Mouse (Mus musculus): ENCODE measurements at regions not wholly inside any gene's neighbourhood (a gene's known extent, or its start where the extent isn't known, plus 50 kb on each side); places are given as distances from the start of the nearest gene placed in this dataset.

- intact Hi-C loops (cut with DNase I): loop anchor here (2.0 to 5.0 kb wide), 2 partner anchors 84 to 160 kb away; no protein-coding TSS in a partner anchor
- no peak for DNase-seq (ENCODE audit: low spot score in 2 of 2)
Observed at GRCm38 (mm10) chr1:98192671-98193070, 97.2 kb upstream of the Pam start.

GRCm38 (mm10) chr1:98192044-98192484 is 96.6 kb upstream of the Pam start:
- DNase-seq (ENCODE audit: low spot score in 2 of 2): peak; percentile 56 to 59
- intact Hi-C loops (cut with DNase I): loop anchor here (2.0 to 5.0 kb wide), 2 partner anchors 85 to 160 kb away; no protein-coding TSS in a partner anchor

GRCm38 (mm10) chr1:98191331-98191730 is 95.9 kb upstream of the Pam start:
- intact Hi-C loops (cut with DNase I): loop anchor here (5.0 kb wide), 1 partner anchor 161 kb away; no protein-coding TSS in a partner anchor

GRCm38 (mm10) chr1:98190741-98191140 is 95.3 kb upstream of the Pam start:
- DNase-seq (ENCODE audit: low spot score in 2 of 2): no peak
- intact Hi-C loops (cut with DNase I): loop anchor here (5.0 kb wide), 1 partner anchor 162 kb away; no protein-coding TSS in a partner anchor

More at GRCm38 (mm10) chr1:98191331-98191730, 95.9 kb upstream of the Pam start:
- no peak for DNase-seq (ENCODE audit: low spot score in 2 of 2)

GRCm38 (mm10) chr1:98189991-98190471 is 94.6 kb upstream of the Pam start:
- peak; percentile 46 to 62 for DNase-seq (ENCODE audit: low spot score in 2 of 2)
- intact Hi-C loops (cut with DNase I): loop anchor here (5.0 kb wide), 1 partner anchor 162 kb away; no protein-coding TSS in a partner anchor

- no peak for DNase-seq (ENCODE audit: low spot score in 2 of 2)
- intact Hi-C loops (cut with DNase I): no loop called here
Observed at GRCm38 (mm10) chr1:98180372-98180771, 84.9 kb upstream of the Pam start.

GRCm38 (mm10) chr1:98179030-98179429 is 83.6 kb upstream of the Pam start:
- intact Hi-C loops (cut with DNase I): loop anchor here (5.0 kb wide), 1 partner anchor 372 kb away; no protein-coding TSS in a partner anchor
- no peak for DNase-seq (ENCODE audit: low spot score in 2 of 2)

GRCm38 (mm10) chr1:98174811-98175132 is 79.3 kb upstream of the Pam start:
- DNase-seq (ENCODE audit: low spot score in 2 of 2): no peak
- intact Hi-C loops (cut with DNase I): loop anchor here (5.0 kb wide), 1 partner anchor 367 kb away; no protein-coding TSS in a partner anchor

GRCm38 (mm10) chr1:98173907-98174810 is 78.7 kb upstream of the Pam start:
- no peak for DNase-seq (ENCODE audit: low spot score in 2 of 2)
- intact Hi-C loops (cut with DNase I): no loop called here

- intact Hi-C loops (cut with DNase I): no loop called here
- no peak for DNase-seq (ENCODE audit: low spot score in 2 of 2)
Observed at GRCm38 (mm10) chr1:98173431-98173830, 78.0 kb upstream of the Pam start.

- intact Hi-C loops (cut with DNase I): no loop called here
- no peak for DNase-seq (ENCODE audit: low spot score in 2 of 2)
Observed at GRCm38 (mm10) chr1:98171291-98171690, 75.8 kb upstream of the Pam start.

GRCm38 (mm10) chr1:98169352-98169751 is 73.9 kb upstream of the Pam start:
- intact Hi-C loops (cut with DNase I): no loop called here
- DNase-seq (ENCODE audit: low spot score in 2 of 2): no peak

GRCm38 (mm10) chr1:98167800-98168199 is 72.4 kb upstream of the Pam start:
- intact Hi-C loops (cut with DNase I): no loop called here
- no peak for DNase-seq (ENCODE audit: low spot score in 2 of 2)

- intact Hi-C loops (cut with DNase I): loop anchor here (2.0 kb wide), 1 partner anchor 68 kb away; the partner anchor contains the start of gene Pam
- no peak for DNase-seq (ENCODE audit: low spot score in 2 of 2)
Observed at GRCm38 (mm10) chr1:98162639-98162927, 67.1 kb upstream of the Pam start.

- intact Hi-C loops (cut with DNase I): loop anchor here (2.0 kb wide), 1 partner anchor 67 kb away; the partner anchor contains the start of gene Pam
- no peak for DNase-seq (ENCODE audit: low spot score in 2 of 2)
Observed at GRCm38 (mm10) chr1:98161882-98162638, 66.6 kb upstream of the Pam start.

- intact Hi-C loops (cut with DNase I): no loop called here
- no peak for DNase-seq (ENCODE audit: low spot score in 2 of 2)
Observed at GRCm38 (mm10) chr1:98158969-98159368, 63.5 kb upstream of the Pam start.

- intact Hi-C loops (cut with DNase I): no loop called here
- DNase-seq (ENCODE audit: low spot score in 2 of 2): no peak
Observed at GRCm38 (mm10) chr1:98147361-98147760, 51.9 kb upstream of the Pam start.
